Mouse (Mus musculus): ENCODE measurements around the gene Gm20388. TPM values are rescaled to one million over a fixed set of nuclear protein-coding genes. Genes with fewer than 3 reads are reported as not detected.
A peak's percentile ranks its signal among the peaks of the same experiment; 100 is the strongest.
"Not testable (repeated sequence)": the region's sequence is repeated elsewhere in the genome, so short reads cannot be mapped to it uniquely, and the experiment has no call there.

Gm20388 gene
- total RNA-seq, 2 experiments from 2014 or later, result 2.4 to 2.6 TPM

DNA sequence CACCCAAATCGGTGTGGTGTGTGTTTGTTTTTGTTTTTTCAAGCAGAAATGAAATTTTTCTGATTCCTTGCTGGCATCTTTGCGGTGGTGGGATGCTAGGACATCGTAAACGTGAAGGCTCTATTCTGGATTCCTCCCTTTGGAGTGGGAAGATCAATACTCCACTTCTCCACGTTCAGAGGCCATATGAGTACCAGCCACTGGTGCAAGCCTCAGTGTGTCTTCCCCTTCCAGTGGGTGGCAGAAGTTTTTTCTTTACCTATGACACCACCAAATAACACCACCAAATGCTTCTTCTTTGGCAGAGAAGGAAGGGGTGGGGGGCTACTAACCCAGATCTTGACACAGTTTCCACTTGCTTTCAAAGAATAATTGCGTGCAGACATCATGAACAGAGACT, 1215.5 kb downstream of the Gm20388 start:
- intact Hi-C loops (cut with DNase I), result no loop called here
- DNase-seq (ENCODE audit: extremely low spot score in 1 of 2, low spot score in 2 of 2), result no peak
- H3K4me3 ChIP-seq, result no peak overlapping the region
- H3K27ac ChIP-seq, result no peak overlapping the region
- no peak for TF ChIP-seq CTCF (IDR thresholded peaks at IDR 0.05)

DNA sequence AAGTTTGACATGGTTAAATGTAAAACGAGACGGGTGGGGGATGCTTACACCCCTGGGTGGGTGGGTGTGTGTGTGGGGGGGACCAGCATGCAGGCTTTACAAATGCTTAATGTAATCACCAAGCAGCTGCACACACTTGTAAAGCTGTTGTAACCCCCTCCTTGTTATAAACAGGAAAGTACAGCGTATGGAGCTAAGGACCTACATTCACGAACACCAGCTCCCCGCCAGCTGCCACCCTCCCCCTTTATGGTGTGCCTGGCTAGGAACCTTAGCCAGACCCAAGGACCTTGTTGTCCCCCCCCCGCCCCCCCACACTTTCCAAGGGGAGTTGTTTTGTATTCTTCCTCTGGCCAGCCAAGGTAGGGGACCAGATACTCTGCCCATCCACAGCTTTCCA, 1216.1 kb downstream of the Gm20388 start:
- intact Hi-C loops (cut with DNase I), result no loop called here
- Histone ChIP-seq H3K27ac (no peak overlapping the region), H3K4me3 (no peak overlapping the region)
- no peak for TF ChIP-seq CTCF (IDR thresholded peaks at IDR 0.05)
- DNase-seq (ENCODE audit: extremely low spot score in 1 of 2, low spot score in 2 of 2), result no peak

DNA sequence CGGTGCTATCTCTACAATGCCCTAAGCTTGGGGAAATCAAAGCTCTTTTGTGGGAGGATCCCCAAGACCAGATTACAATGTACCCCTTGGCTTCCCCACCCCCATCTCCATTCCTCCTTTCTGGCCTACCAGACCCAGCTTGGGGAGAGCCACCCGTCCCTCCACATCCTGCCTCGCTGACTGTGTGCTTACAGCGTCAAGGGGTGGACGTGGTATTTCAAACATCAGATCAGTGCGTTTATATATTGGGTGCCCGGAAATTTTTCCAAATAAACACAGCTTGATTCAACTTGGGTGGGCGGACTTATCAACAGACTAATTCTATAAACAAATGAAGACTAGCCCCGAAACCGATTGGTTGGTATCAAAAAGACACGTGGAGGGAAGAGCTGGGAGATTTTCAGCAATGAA, 1216.7 kb downstream of the Gm20388 start:
- intact Hi-C loops (cut with DNase I), result no loop called here
- H3K4me3 ChIP-seq, result no peak overlapping the region
- TF ChIP-seq CTCF (IDR thresholded peaks at IDR 0.05), result no peak
- DNase-seq (ENCODE audit: extremely low spot score in 1 of 2, low spot score in 2 of 2), result no peak
- no peak overlapping the region for H3K27ac ChIP-seq

DNA sequence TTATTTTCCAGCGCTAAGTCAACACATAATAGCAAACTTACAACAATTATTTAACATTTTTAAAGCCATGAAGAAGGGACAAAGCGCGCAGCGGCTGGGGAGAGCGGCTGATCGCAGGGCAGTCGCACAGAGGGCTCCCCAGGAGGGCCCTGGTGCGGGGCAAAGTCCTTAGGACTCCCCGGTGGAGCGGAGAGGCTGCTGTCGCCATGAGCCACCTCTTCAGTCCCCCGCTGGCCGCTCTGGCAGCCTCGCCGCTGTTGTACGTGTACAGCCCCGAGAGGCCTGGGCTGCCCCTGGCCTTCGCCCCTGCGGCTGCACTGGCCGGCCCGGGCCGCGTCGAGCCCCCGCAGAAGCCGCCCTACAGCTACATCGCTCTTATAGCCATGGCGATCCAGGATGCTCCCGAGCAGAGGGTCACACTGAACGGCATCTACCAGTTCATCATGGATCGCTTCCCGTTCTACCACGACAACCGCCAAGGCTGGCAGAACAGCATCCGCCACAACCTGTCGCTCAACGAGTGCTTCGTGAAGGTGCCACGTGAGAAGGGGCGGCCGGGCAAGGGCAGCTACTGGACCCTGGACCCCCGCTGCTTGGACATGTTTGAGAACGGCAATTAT, 1217.2 kb downstream of the Gm20388 start, which contains the start of gene Foxl1:
Gene Foxl1 (plus strand): TSS at position 185 of the 620 bp plus-strand sequence.
- no peak for DNase-seq (ENCODE audit: extremely low spot score in 1 of 2, low spot score in 2 of 2)
- no peak within 1 kb of the TSS for H3K27ac ChIP-seq
- H3K4me3 ChIP-seq, result no peak within 1 kb of the TSS
- TF ChIP-seq CTCF (IDR thresholded peaks at IDR 0.05), result no peak
- intact Hi-C loops (cut with DNase I), result no loop called here

DNA sequence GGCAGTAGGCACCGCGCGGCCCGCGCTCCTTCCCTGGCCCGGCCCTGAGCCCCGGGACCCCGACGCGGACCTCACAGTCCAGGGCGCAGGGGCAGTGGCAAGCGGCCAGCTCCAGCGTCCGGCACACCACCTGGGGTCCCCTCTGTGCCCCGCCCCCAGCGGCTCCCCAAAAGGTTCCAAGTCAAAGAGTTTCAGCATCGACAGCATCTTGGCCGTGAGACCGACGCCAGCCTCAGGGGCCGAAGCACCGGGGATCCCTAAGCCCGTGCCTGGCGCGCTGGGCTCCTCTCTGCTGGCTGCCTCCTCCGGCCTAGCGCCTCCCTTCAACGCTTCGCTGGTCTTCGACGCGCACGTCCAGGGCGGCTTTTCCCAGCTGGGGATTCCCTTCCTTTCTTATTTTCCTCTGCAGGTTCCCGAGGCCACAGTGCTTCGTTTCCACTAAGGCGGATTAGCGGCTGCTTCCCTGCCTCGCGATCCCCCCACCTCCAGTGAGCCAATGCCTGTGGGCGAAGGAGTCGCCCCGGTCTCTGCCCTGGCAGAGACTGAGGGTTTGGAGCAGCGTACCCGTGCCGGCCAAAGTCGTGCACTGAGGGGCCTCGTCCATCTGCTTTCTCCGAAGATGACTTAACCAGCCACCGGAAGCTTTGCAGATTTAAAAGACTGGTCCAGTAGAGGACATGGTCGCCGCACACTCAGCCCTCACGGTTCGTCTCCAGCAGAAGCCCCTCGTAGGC, 1218.1 kb downstream of the Gm20388 start:
- Histone ChIP-seq H3K27ac (no peak overlapping the region), H3K4me3 (no peak overlapping the region)
- intact Hi-C loops (cut with DNase I), result no loop called here
- TF ChIP-seq CTCF (IDR thresholded peaks at IDR 0.05), result no peak
- DNase-seq (ENCODE audit: extremely low spot score in 1 of 2, low spot score in 2 of 2), result no peak

DNA sequence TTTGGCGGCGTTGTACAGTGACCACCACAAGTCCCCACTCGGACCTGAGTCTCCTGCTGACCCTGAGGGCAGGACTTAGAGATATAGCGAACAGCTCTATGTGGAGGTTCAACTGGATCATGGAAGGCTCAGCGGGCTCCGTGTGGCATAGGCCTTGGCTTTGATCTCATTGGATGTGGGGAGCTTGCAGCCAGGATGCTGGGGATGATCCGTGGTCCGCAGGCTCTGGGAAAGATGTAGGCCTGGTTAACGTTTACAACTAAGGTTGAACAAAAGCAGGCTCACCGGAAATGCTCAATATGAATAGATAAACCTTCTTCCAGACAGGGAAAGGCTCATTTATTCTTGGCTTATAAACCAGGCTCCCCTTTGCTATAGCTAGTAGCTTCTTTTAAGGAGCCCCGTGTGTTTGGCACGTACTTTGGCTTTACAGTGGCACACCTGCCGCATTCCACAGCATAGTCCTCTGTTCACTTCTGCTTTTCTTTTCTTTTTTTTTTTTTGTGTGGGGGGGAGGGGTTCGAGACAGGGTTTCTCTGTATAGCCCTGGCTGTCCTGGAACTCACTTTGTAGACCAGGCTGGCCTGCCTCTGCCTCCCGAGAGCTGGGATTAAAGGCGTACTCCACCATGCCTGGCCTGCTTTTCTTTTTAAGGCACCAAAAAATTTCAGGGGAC, 1218.8 kb downstream of the Gm20388 start:
- no peak for DNase-seq (ENCODE audit: extremely low spot score in 1 of 2, low spot score in 2 of 2)
- no peak for TF ChIP-seq CTCF (IDR thresholded peaks at IDR 0.05)
- H3K4me3 ChIP-seq, result no peak overlapping the region
- intact Hi-C loops (cut with DNase I), result no loop called here
- H3K27ac ChIP-seq, result no peak overlapping the region

DNA sequence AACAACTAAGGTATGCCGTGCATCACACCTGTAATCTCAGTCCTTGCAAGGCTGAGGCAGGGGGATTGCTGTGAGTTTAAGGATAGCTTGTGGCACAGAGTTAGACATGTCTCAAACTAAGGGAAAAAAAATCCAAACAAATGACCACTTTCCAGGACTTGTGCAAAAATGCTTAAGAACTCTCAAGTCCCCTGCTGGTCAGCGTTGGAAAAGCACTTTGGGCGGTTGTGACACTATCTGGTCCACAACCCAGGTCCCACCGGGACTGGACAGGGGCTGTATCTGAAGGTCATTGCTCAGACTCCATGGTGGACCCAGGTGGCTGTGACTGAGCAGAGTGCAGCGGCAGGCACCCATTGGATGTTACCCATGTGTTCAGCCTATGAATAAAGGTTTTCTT, 1219.9 kb downstream of the Gm20388 start:
- Histone ChIP-seq H3K4me3 (no peak overlapping the region), H3K27ac (no peak overlapping the region)
- peak; percentile 54 for TF ChIP-seq CTCF (IDR thresholded peaks at IDR 0.05)
- intact Hi-C loops (cut with DNase I), result no loop called here
- no peak for DNase-seq (ENCODE audit: extremely low spot score in 1 of 2, low spot score in 2 of 2)

DNA sequence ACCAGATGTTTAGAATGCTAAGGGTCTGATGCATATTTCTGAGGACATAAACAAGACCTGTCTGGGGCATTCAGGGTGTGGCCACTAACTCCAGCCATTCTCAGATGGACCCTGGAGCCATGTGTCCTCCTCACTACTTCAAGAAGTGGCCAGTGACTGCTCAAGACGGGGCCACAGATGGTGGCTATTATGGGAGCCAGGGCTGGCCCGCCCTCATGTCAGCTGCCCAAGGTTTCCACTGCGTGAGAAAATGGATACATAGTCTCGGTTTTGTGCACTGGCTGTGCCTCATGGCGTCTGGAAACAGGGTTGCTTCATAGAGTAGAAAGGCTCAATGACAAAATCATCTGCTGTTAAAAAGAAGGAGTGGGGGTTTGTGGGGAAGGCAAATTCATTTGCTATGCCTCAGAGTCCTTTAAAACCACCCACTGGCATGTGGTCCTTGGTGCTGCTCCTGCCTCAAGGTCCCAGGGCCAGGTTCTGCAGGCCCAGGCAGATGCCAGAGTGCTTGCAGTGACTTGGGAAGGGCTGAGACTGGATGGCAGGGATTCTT, 1222.4 kb downstream of the Gm20388 start:
- intact Hi-C loops (cut with DNase I), result no loop called here
- no peak overlapping the region for H3K4me3 ChIP-seq
- no peak for TF ChIP-seq CTCF (IDR thresholded peaks at IDR 0.05)
- H3K27ac ChIP-seq, result no peak overlapping the region
- DNase-seq (ENCODE audit: extremely low spot score in 1 of 2, low spot score in 2 of 2), result no peak

DNA sequence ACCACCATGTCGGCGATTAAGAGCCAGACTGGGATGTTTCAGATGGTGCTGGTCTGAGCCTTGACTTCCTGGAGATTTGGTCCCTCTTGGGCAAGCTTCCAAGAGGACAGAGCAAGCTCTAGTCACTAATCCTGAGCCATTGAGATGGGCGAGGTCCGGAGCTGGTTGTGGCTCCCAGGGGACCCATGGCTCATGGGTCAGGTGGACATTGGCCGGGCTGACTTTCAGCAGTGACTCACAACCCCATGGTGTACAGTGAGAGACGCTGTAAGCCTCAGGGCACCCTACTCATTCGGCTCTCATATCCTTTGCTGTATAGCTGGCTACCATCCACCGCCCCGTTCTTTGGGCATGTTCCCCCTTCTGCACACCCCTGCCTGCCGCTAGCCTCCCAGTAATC, 1223.5 kb downstream of the Gm20388 start:
- no peak for TF ChIP-seq CTCF (IDR thresholded peaks at IDR 0.05)
- no peak overlapping the region for H3K27ac ChIP-seq
- DNase-seq (ENCODE audit: extremely low spot score in 1 of 2, low spot score in 2 of 2), result no peak
- intact Hi-C loops (cut with DNase I), result no loop called here
- no peak overlapping the region for H3K4me3 ChIP-seq

DNA sequence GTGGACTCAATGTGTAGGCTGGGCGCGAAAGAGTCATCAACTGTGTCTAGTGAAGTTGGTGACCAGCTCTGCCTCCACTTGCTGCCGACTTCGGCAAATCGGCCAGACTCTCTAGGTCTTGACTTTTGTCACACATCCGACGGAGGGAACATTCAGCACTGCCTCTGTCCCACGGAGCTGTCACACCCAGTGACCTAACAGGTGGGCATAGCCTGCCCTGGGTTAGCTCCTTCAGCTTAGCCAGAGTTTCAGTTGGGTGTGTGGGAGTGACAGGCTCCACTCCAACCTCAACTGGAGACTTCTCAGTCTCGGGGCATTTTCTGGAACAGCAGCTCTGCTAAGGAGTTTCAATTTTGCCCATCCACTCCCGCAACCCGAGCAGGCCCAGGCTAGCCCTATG, 1223.9 kb downstream of the Gm20388 start:
- Histone ChIP-seq H3K4me3 (no peak overlapping the region), H3K27ac (no peak overlapping the region)
- no peak for DNase-seq (ENCODE audit: extremely low spot score in 1 of 2, low spot score in 2 of 2)
- intact Hi-C loops (cut with DNase I), result no loop called here
- TF ChIP-seq CTCF (IDR thresholded peaks at IDR 0.05), result no peak

DNA sequence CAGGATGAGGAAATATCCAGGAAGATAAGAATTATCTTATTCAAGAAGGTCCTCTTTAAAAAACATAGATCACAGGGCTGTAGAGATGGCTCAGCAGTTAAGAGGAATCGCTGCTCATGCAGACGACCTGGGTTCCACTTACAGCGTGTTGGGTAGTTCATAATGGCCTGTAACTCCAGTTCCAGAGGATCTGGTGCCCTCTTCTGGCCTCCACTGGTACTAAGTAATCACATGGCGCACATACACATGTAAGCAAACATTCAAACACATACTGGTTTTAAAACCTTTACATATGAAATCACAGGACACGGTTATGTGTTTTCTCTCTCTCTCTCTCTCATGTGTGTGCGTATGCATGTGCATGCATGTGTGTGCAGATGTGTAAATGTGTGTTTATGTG, 1226.2 kb downstream of the Gm20388 start:
- H3K27ac ChIP-seq, result no peak overlapping the region
- intact Hi-C loops (cut with DNase I), result loop anchor here (5.0 kb wide), 1 partner anchor 75 kb away; no protein-coding TSS in a partner anchor
- no peak; the same call in 1 of the 2 replicates for TF ChIP-seq CTCF (IDR thresholded peaks at IDR 0.05)
- DNase-seq (ENCODE audit: extremely low spot score in 1 of 2, low spot score in 2 of 2), result no peak
- H3K4me3 ChIP-seq, result no peak overlapping the region

DNA sequence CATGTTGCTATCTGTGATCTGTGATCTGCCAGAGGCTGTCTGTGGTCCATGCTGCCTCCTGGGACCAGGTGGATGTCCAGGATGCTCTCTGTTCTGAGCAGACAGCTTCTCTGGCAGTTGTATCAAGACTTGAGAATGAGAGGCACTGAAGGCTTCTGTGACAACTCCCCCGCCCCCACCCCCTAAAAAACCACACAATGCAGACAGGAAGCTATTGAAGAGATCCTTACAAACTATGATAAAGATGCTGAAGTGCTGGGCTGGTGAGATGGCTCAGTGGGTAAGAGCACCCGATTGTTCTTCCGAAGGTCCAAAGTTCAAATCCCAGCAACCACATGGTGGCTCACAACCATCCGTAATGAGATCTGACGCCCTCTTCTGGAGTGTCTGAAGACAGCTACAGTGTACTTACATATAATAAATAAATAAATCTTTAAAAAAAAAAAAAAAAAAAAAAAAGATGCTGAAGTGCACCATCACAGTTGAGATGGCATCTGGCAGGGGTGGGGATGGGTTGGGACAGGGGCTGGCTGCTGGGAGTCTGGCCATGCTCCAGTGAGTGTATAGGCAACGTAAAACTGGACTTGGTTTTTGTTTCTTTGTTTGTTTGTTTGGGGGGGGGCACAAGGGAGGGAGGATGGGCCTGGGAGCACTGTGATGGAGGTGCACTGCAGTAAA, 1235.0 kb downstream of the Gm20388 start:
- intact Hi-C loops (cut with DNase I); H3K4me3 ChIP-seq: not testable (repeated sequence)

More for the DNA sequence above, 1235.0 kb downstream of the Gm20388 start:
- not testable (repeated sequence) for H3K27ac ChIP-seq; DNase-seq (ENCODE audit: extremely low spot score in 1 of 2, low spot score in 2 of 2)
